Mouse (Mus musculus): ENCODE data around the gene Map3k15. TPM values are rescaled to one million over a fixed set of nuclear protein-coding genes. Genes with fewer than 3 reads are reported as not detected.
A peak's percentile ranks its signal among the peaks of the same experiment; 100 is the strongest.

Map3k15 gene
- polyA plus RNA-seq (2015; fragmentation: Nextera tagmentation; extraction: Ambion mirVana) = 0.08 and 0.15 TPM in 2 replicates

GRCm38 (mm10) chrX:159988002-159988960 is at the start of gene Map3k15:
Map3k15 (plus strand) TSS chrX:159988433.
- H3K27ac ChIP-seq = no peak within 1 kb of the TSS
- peak within 1 kb of the TSS; percentile 44 for H3K4me3 ChIP-seq
- peak within 1 kb of the TSS; percentile 69 for H3K4me2 ChIP-seq
- ATAC-seq = peak; percentile 77
- 42% methylated on average over 36 of the region's 108 CpGs for WGBS
- no peaks in the 10 kb centered on the region for H3K9me3 ChIP-seq (replicated peaks)
- no peaks in the 10 kb centered on the region for H3K36me3 ChIP-seq (ENCODE audit: poor library complexity, severe bottlenecking)
- peak within 1 kb of the TSS; percentile 57 for H3K9ac ChIP-seq
- no peaks in the 10 kb centered on the region for H3K4me1 ChIP-seq
- H3K27me3 ChIP-seq = peaks cover 10% of the 10 kb centered on the region; the same call in 1 of the 2 replicates

GRCm38 (mm10) chrX:159942569-159942968 is 45.7 kb upstream of the Map3k15 start:
- no peaks in the 10 kb centered on the region for H3K9me3 ChIP-seq (replicated peaks)
- no peaks in the 10 kb centered on the region for H3K27me3 ChIP-seq
- H3K4me1 ChIP-seq = no peaks in the 10 kb centered on the region
- H3K4me3 ChIP-seq = no peak overlapping the region
- ATAC-seq = no peak
- H3K27ac ChIP-seq = no peak overlapping the region
- H3K36me3 ChIP-seq (ENCODE audit: poor library complexity, severe bottlenecking) = no peaks in the 10 kb centered on the region
- H3K4me2 ChIP-seq = no peak overlapping the region
- 84% methylated on average over 2 of the region's 2 CpGs for WGBS
- H3K9ac ChIP-seq = no peak overlapping the region

GRCm38 (mm10) chrX:159943586-159943985 is 44.6 kb upstream of the Map3k15 start:
- Histone ChIP-seq H3K9ac (no peak overlapping the region), H3K9me3 (replicated peaks) (no peaks in the 10 kb centered on the region), H3K4me2 (no peak overlapping the region), H3K4me1 (no peaks in the 10 kb centered on the region), H3K27me3 (no peaks in the 10 kb centered on the region), H3K4me3 (no peak overlapping the region), H3K27ac (no peak overlapping the region), H3K36me3 (ENCODE audit: poor library complexity, severe bottlenecking) (no peaks in the 10 kb centered on the region)
- no peak for ATAC-seq
- 90% methylated on average over 1 of the region's 1 CpGs for WGBS

- peaks cover 14% of the 10 kb centered on the region; the same call in 1 of the 2 replicates for H3K27me3 ChIP-seq
- no peak overlapping the region for H3K4me3 ChIP-seq
- no peak for ATAC-seq
- no peak overlapping the region for H3K9ac ChIP-seq
- H3K4me1 ChIP-seq = no peaks in the 10 kb centered on the region
- no peak overlapping the region for H3K4me2 ChIP-seq
- WGBS = 89% methylated on average over 7 of the region's 7 CpGs
- H3K9me3 ChIP-seq (replicated peaks) = no peaks in the 10 kb centered on the region
- H3K36me3 ChIP-seq (ENCODE audit: poor library complexity, severe bottlenecking) = no peaks in the 10 kb centered on the region
- H3K27ac ChIP-seq = no peak overlapping the region
Observed at GRCm38 (mm10) chrX:159953546-159954429, 34.4 kb upstream of the Map3k15 start.

GRCm38 (mm10) chrX:159954430-159954779 is 33.8 kb upstream of the Map3k15 start:
- Histone ChIP-seq H3K36me3 (ENCODE audit: poor library complexity, severe bottlenecking) (no peaks in the 10 kb centered on the region), H3K27ac (no peak overlapping the region), H3K9ac (no peak overlapping the region), H3K4me2 (no peak overlapping the region), H3K9me3 (replicated peaks) (no peaks in the 10 kb centered on the region), H3K27me3 (peaks cover 14% of the 10 kb centered on the region; the same call in 1 of the 2 replicates), H3K4me1 (no peaks in the 10 kb centered on the region), H3K4me3 (no peak overlapping the region)
- ATAC-seq = no peak
- WGBS = 77% methylated on average over 4 of the region's 4 CpGs

GRCm38 (mm10) chrX:159955433-159955832 is 32.8 kb upstream of the Map3k15 start:
- H3K9me3 ChIP-seq (replicated peaks) = no peaks in the 10 kb centered on the region
- H3K36me3 ChIP-seq (ENCODE audit: poor library complexity, severe bottlenecking) = no peaks in the 10 kb centered on the region
- peaks cover 14% of the 10 kb centered on the region; the same call in 1 of the 2 replicates for H3K27me3 ChIP-seq
- H3K27ac ChIP-seq = no peak overlapping the region
- H3K4me3 ChIP-seq = no peak overlapping the region
- ATAC-seq = no peak
- H3K9ac ChIP-seq = no peak overlapping the region
- H3K4me1 ChIP-seq = no peaks in the 10 kb centered on the region
- no peak overlapping the region for H3K4me2 ChIP-seq
- 88% methylated on average over 6 of the region's 6 CpGs for WGBS

- no peak overlapping the region for H3K4me2 ChIP-seq
Observed at GRCm38 (mm10) chrX:159961385-159961784, 26.8 kb upstream of the Map3k15 start.

GRCm38 (mm10) chrX:159963273-159963672 is 25.0 kb upstream of the Map3k15 start:
- Histone ChIP-seq H3K4me2 (no peak overlapping the region), H3K9ac (no peak overlapping the region), H3K27me3 (no peaks in the 10 kb centered on the region), H3K4me1 (no peaks in the 10 kb centered on the region), H3K36me3 (ENCODE audit: poor library complexity, severe bottlenecking) (no peaks in the 10 kb centered on the region), H3K4me3 (no peak overlapping the region), H3K9me3 (replicated peaks) (no peaks in the 10 kb centered on the region), H3K27ac (no peak overlapping the region)
- 30% methylated on average over 4 of the region's 4 CpGs for WGBS
- ATAC-seq = peak; percentile 67

More at GRCm38 (mm10) chrX:159961385-159961784, 26.8 kb upstream of the Map3k15 start:
- Histone ChIP-seq H3K27ac (no peak overlapping the region), H3K27me3 (peaks cover 3% of the 10 kb centered on the region; the same call in 1 of the 2 replicates), H3K9me3 (replicated peaks) (no peaks in the 10 kb centered on the region), H3K4me3 (no peak overlapping the region), H3K4me1 (no peaks in the 10 kb centered on the region), H3K36me3 (ENCODE audit: poor library complexity, severe bottlenecking) (no peaks in the 10 kb centered on the region), H3K9ac (no peak overlapping the region)
- no peak for ATAC-seq
- whole genome bisulfite sequencing = 89% methylated on average over 2 of the region's 2 CpGs

GRCm38 (mm10) chrX:159963925-159964324 is 24.3 kb upstream of the Map3k15 start:
- H3K9ac ChIP-seq = no peak overlapping the region
- H3K4me2 ChIP-seq = no peak overlapping the region
- H3K27ac ChIP-seq = no peak overlapping the region
- H3K36me3 ChIP-seq (ENCODE audit: poor library complexity, severe bottlenecking) = no peaks in the 10 kb centered on the region
- H3K27me3 ChIP-seq = no peaks in the 10 kb centered on the region
- H3K4me3 ChIP-seq = no peak overlapping the region
- peak; percentile 77; the same call in 1 of the 2 replicates for ATAC-seq
- H3K9me3 ChIP-seq (replicated peaks) = no peaks in the 10 kb centered on the region
- no peaks in the 10 kb centered on the region for H3K4me1 ChIP-seq
- WGBS = 84% methylated on average over 9 of the region's 9 CpGs

- Histone ChIP-seq H3K27ac (no peak overlapping the region), H3K4me3 (no peak overlapping the region), H3K27me3 (no peaks in the 10 kb centered on the region; the same call in 1 of the 2 replicates), H3K4me1 (no peaks in the 10 kb centered on the region), H3K9me3 (replicated peaks) (no peaks in the 10 kb centered on the region), H3K9ac (no peak overlapping the region), H3K36me3 (ENCODE audit: poor library complexity, severe bottlenecking) (no peaks in the 10 kb centered on the region), H3K4me2 (no peak overlapping the region)
- WGBS = 98% methylated on average over 2 of the region's 2 CpGs
- ATAC-seq = no peak
Observed at GRCm38 (mm10) chrX:159969025-159969424, 19.2 kb upstream of the Map3k15 start.

GRCm38 (mm10) chrX:159971091-159971779 is 17.0 kb upstream of the Map3k15 start:
- Histone ChIP-seq H3K9me3 (replicated peaks) (no peaks in the 10 kb centered on the region), H3K27ac (no peak overlapping the region), H3K4me1 (no peaks in the 10 kb centered on the region), H3K4me3 (no peak overlapping the region), H3K27me3 (no peaks in the 10 kb centered on the region; the same call in 1 of the 2 replicates), H3K9ac (no peak overlapping the region), H3K4me2 (no peak overlapping the region), H3K36me3 (ENCODE audit: poor library complexity, severe bottlenecking) (no peaks in the 10 kb centered on the region)
- no peak for ATAC-seq
- WGBS = 64% methylated on average over 3 of the region's 3 CpGs

Data from forebrain, embryonic 13.5 days (tissue).